Mouse (Mus musculus) forebrain, postnatal 0 days (tissue): Measurements from ENCODE around the gene Srcin1. TPM values are rescaled to one million over a fixed set of nuclear protein-coding genes. Genes with fewer than 3 reads are reported as not detected.
A peak's percentile ranks its signal among the peaks of the same experiment; 100 is the strongest.

Source experiments
- ATAC-seq: fragments of 200-750 bp; cut with Nextera tagmentation; 2 replicates; pipeline ENCODE4 v1.8.0; 2017; ENCODE audit warnings: mild to moderate bottlenecking, moderate library complexity
- DNase-seq: peaks from one replicate; pipeline ENCODE4 v3.0.0-alpha.2; 2015
- H3K27ac ChIP-seq: fragments of 300-500 bp; sonication (generic); 2 replicates; pipeline ENCODE4 v1.5.1; 2014; ENCODE audit warnings: low read depth, mild to moderate bottlenecking, antibody characterized with exemption, low read length, moderate library complexity, mixed read lengths
- H3K27me3 ChIP-seq: fragments of 300-500 bp; sonication (generic); 2 replicates; pipeline ENCODE4 v1.6.1; 2014; ENCODE audit warnings: mild to moderate bottlenecking, low read length, mixed read lengths; ENCODE audit not compliant: insufficient read depth
- H3K36me3 ChIP-seq: fragments of 300-500 bp; sonication (generic); 2 replicates; pipeline ENCODE4 v1.6.1; 2014; ENCODE audit warnings: mild to moderate bottlenecking, moderate library complexity; ENCODE audit not compliant: insufficient read depth
- H3K4me1 ChIP-seq: fragments of 300-500 bp; sonication (generic); 2 replicates; pipeline ENCODE4 v1.6.1; 2014; ENCODE audit warnings: antibody characterized with exemption; ENCODE audit not compliant: insufficient read depth
- H3K4me2 ChIP-seq: fragments of 300-500 bp; sonication (generic); 2 replicates; pipeline ENCODE4 v1.6.1; 2014; ENCODE audit warnings: low read depth, mild to moderate bottlenecking, moderate library complexity
- H3K4me3 ChIP-seq: fragments of 300-500 bp; sonication (generic); 2 replicates; pipeline ENCODE4 v1.5.1; 2014; ENCODE audit warnings: low read depth, low read length, mixed read lengths
- H3K9ac ChIP-seq: fragments of 300-500 bp; sonication (generic); 2 replicates; pipeline ENCODE4 v1.6.1; 2014; ENCODE audit warnings: mild to moderate bottlenecking
- H3K9me3 ChIP-seq: fragments of 300-500 bp; sonication (generic); 2 replicates; pipeline ENCODE4 v1.6.1; 2016; ENCODE audit warnings: low read length
- CTCF ChIP-seq: sonication (generic); IDR thresholded peaks from 2 replicates; pipeline ENCODE4 v1.5.1; 2016; ENCODE audit warnings: antibody characterized with exemption, control low read depth, low read depth
- WGBS: fragments of 180-500 bp; shearing (Covaris S2); extraction: QIAGEN DNeasy Blood & Tissue Kit; methylation state at CpG from one replicate; pipeline ENCODE4 v1.1.7; 2014; 5-methylcytosine and 5-hydroxymethylcytosine counted together
- polyA plus RNA-seq: library from polyadenylated mRNA; unstranded; fragments of >200 nt; fragmentation: Nextera tagmentation; extraction: Ambion mirVana; gene quantifications from 2 replicates; pipeline ENCODE4 v1.2.1, GENCODE M21; 2015
- total RNA-seq: library from RNA; depleted of rRNA; stranded (reverse); fragments of >200 nt; gene quantifications from 2 replicates; pipeline ENCODE4 v1.2.3, GENCODE M21; 2014

Srcin1 gene
- total and polyA plus RNA-seq, 2 experiments from 2014 or later, result 12.0 to 70.7 TPM

DNA sequence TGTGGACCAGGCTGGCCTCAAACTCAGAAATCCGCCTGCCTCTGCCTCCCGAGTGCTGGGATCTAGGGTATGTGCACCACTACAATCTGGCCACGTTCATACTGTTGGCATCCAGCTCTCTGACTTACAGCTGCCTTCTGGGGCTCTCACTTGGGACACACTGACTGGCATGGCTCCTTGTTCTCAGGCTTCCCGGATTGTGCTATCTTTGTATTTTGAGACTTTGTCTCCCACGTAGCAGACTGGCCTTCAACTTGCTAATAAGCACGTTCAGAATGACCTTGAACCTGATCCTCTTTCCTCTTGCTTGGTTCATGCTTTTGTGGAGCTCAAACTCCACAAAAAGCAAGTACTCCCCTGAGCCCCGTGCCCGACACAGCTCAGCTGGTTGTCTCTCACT lies 90.3 kb downstream of the Srcin1 start:
- no peak overlapping the region for H3K4me3 ChIP-seq
- H3K4me1 ChIP-seq, result no peaks in the 10 kb centered on the region
- peaks cover 58% of the 10 kb centered on the region for H3K36me3 ChIP-seq
- no peaks in the 10 kb centered on the region for H3K27me3 ChIP-seq
- WGBS, result 72% methylated on average over 8 of the region's 8 CpGs
- no peak for TF ChIP-seq CTCF
- no peak overlapping the region for H3K4me2 ChIP-seq
- no peak overlapping the region for H3K27ac ChIP-seq
- no peak overlapping the region for H3K9ac ChIP-seq
- DNase-seq (no peak), ATAC-seq (no peak)
- no peaks in the 10 kb centered on the region for H3K9me3 ChIP-seq

- Histone ChIP-seq H3K27ac (no peak overlapping the region), H3K36me3 (peaks cover 72% of the 10 kb centered on the region)
Observed at GRCm38 (mm10) chr11:97479824-97480223, 96.2 kb downstream of the Srcin1 start.

DNA sequence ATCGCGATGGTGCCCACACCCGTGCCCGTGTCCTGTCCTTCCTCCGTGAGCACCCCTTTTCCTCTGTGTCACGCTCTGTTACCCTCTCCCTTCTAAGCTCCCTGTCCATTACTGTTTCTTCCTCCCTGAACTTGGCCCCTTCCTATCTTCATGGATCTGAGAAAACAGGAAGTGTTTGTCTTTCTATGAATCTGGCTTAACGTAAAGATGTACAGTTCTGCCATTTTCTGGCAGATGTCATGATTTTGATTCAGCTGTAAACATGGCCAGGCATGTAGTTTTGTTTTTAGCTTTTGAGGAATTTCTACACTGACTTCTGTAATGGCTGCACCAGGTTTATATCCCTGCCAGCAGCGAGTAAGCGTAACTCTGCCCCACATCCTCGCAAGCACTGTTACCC lies 96.9 kb downstream of the Srcin1 start:
- Histone ChIP-seq H3K4me3 (no peak overlapping the region), H3K4me1 (no peaks in the 10 kb centered on the region), H3K27me3 (no peaks in the 10 kb centered on the region), H3K27ac (no peak overlapping the region), H3K9me3 (no peaks in the 10 kb centered on the region), H3K9ac (no peak overlapping the region), H3K4me2 (no peak overlapping the region), H3K36me3 (peaks cover 72% of the 10 kb centered on the region)
- ATAC-seq (no peak), DNase-seq (no peak)
- no peak for TF ChIP-seq CTCF
- 91% methylated on average over 10 of the region's 10 CpGs for WGBS

More at GRCm38 (mm10) chr11:97479824-97480223, 96.2 kb downstream of the Srcin1 start:
- H3K4me1 ChIP-seq, result no peaks in the 10 kb centered on the region
- no peak for ATAC-seq
- H3K4me3 ChIP-seq, result no peak overlapping the region
- no peaks in the 10 kb centered on the region for H3K27me3 ChIP-seq
- no peak overlapping the region for H3K4me2 ChIP-seq
- no peak for TF ChIP-seq CTCF
- 46% methylated on average over 8 of the region's 8 CpGs for WGBS
- DNase-seq, result peak; percentile 25
- H3K9me3 ChIP-seq, result no peaks in the 10 kb centered on the region
- no peak overlapping the region for H3K9ac ChIP-seq

GRCm38 (mm10) chr11:97478345-97478744 lies 97.6 kb downstream of the Srcin1 start:
- H3K9me3 ChIP-seq, result no peaks in the 10 kb centered on the region
- no peak overlapping the region for H3K4me2 ChIP-seq
- H3K9ac ChIP-seq, result no peak overlapping the region
- no peak for DNase-seq
- no peaks in the 10 kb centered on the region for H3K27me3 ChIP-seq
- H3K4me1 ChIP-seq, result no peaks in the 10 kb centered on the region
- no peak overlapping the region for H3K4me3 ChIP-seq
- ATAC-seq, result no peak
- peaks cover 79% of the 10 kb centered on the region for H3K36me3 ChIP-seq
- no peak overlapping the region for H3K27ac ChIP-seq
- 89% methylated on average over 6 of the region's 6 CpGs for WGBS
- no peak for TF ChIP-seq CTCF

DNA sequence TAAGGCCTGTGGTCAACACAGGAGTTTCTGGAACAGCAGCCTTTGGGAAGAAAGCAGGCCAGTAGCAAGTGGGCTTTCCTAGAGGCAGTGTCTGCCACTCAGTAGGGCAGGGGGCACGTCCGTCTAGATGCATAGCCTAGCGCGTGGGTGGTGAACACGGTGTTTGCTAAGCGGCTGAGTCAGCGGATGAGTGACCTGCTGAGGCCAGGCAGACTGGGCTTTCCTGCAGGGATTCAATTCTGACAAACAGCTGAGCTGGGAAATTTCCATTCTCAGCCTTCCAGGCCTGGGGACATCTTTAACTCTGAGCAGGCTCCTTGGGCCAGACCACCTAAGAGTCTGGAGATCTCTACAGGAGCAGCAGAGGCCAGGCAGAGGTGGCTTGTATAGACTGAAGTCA lies 98.6 kb downstream of the Srcin1 start:
- no peaks in the 10 kb centered on the region for H3K9me3 ChIP-seq
- H3K9ac ChIP-seq, result no peak overlapping the region
- ATAC-seq, result no peak
- peaks cover 84% of the 10 kb centered on the region for H3K36me3 ChIP-seq
- no peak overlapping the region for H3K27ac ChIP-seq
- H3K4me1 ChIP-seq, result no peaks in the 10 kb centered on the region
- DNase-seq, result no peak
- H3K4me3 ChIP-seq, result no peak overlapping the region
- H3K27me3 ChIP-seq, result no peaks in the 10 kb centered on the region
- TF ChIP-seq CTCF, result no peak
- no peak overlapping the region for H3K4me2 ChIP-seq
- 72% methylated on average over 7 of the region's 7 CpGs for WGBS

GRCm38 (mm10) chr11:97476334-97477095 lies 99.5 kb downstream of the Srcin1 start:
- Histone ChIP-seq H3K4me3 (no peak overlapping the region), H3K27me3 (no peaks in the 10 kb centered on the region), H3K4me2 (no peak overlapping the region), H3K9ac (no peak overlapping the region), H3K9me3 (no peaks in the 10 kb centered on the region), H3K4me1 (no peaks in the 10 kb centered on the region), H3K36me3 (peaks cover 82% of the 10 kb centered on the region), H3K27ac (0 out of 2 replicates have a peak overlapping the region, but pooled peaks have one; percentile 45)
- ATAC-seq (peak; percentile 77), DNase-seq (peak; percentile 91)
- TF ChIP-seq CTCF, result peak; percentile 87
- 54% methylated on average over 8 of the region's 8 CpGs for WGBS

GRCm38 (mm10) chr11:97471276-97471675 lies 104.7 kb downstream of the Srcin1 start:
- Histone ChIP-seq H3K9me3 (no peaks in the 10 kb centered on the region), H3K9ac (no peak overlapping the region), H3K27me3 (no peaks in the 10 kb centered on the region), H3K36me3 (peaks cover 83% of the 10 kb centered on the region), H3K4me2 (no peak overlapping the region), H3K27ac (no peak overlapping the region), H3K4me3 (no peak overlapping the region), H3K4me1 (no peaks in the 10 kb centered on the region)
- ATAC-seq (no peak), DNase-seq (no peak)
- 86% methylated on average over 6 of the region's 6 CpGs for WGBS
- no peak for TF ChIP-seq CTCF
